Mouse (Mus musculus): ENCODE measurements around the gene Ppp1r9a. TPM values are rescaled to one million over a fixed set of nuclear protein-coding genes. Genes with fewer than 3 reads are reported as not detected.

Ppp1r9a gene
- polyA plus RNA-seq, 1 experiment from 2014 or later: 38.9 TPM

DNA sequence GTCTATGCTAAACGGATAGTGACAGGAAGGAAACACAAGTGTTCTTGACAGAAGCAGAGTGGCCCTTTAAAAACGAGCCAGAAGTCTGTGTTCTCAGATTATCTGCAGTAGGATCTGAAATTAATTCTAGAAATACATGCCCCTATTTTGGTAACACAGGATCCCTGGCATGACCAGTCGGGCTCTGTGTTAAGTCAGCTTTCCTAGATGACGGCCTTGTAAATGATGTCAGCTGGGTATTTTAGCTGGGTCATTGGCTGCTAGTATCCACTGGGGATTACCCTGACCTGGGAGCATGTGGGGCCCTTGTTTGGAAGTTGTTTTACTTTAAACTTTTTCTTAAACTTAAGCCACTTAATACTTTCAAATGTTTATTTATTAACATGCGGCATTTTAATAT, 125.1 kb downstream of the Ppp1r9a start:
- H3K4me2 ChIP-seq: no peak overlapping the region
- H3K36me3 ChIP-seq: no peaks in the 10 kb centered on the region
- ATAC-seq (ENCODE audit: low FRiP score): no peak
- H3K4me1 ChIP-seq: 0 out of 2 replicates have a peak, but pooled peaks cover 5% of the 10 kb centered on the region
- H3K27me3 ChIP-seq (replicated peaks): no peaks in the 10 kb centered on the region
- H3K9ac ChIP-seq (replicated peaks): no peak overlapping the region
- WGBS: 62% methylated on average over 5 of the region's 5 CpGs
- no peak overlapping the region for H3K27ac ChIP-seq (replicated peaks)
- no peak overlapping the region for H3K4me3 ChIP-seq (replicated peaks)
- no peaks in the 10 kb centered on the region for H3K9me3 ChIP-seq (replicated peaks)

DNA sequence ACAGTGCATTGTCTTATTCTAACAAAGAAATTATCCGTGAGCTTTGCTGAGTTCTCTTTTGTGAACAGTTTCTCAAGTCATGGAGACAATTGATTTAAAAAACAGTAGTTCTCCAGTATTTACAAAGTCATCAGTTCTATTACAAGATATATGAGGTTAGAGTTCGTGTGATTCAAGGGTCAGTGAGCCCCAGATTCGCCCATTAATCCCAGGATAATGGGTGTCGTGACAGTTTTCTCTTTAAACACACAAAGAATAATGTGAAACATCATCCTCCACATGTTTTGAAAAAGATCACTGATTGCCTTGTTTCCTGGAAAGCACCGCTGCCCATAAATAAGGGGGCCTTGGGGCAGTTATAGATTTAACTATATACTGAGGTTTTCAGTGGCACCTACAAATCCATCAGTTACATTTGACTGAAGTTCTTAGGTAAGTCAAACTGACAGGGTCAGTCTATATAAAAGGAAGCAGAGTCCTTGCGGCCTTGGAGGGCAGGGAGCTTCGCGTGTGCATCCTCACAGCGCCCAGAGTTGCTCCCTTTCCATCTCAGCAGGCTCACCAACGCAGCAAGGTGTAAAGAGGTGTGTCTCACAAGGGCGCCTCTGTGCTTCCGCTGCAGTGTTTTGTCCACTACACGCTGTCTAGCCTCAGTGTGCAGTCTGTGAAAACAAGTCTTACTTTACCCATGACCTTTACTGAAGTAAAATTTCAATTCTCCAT, 126.6 kb downstream of the Ppp1r9a start:
- ATAC-seq (ENCODE audit: low FRiP score): no peak
- WGBS: 31% methylated on average over 13 of the region's 13 CpGs
- no peaks in the 10 kb centered on the region for H3K36me3 ChIP-seq
- H3K9ac ChIP-seq (replicated peaks): no peak overlapping the region
- H3K9me3 ChIP-seq (replicated peaks): no peaks in the 10 kb centered on the region
- no peak overlapping the region for H3K27ac ChIP-seq (replicated peaks)
- H3K27me3 ChIP-seq (replicated peaks): no peaks in the 10 kb centered on the region
- 0 out of 2 replicates have a peak, but pooled peaks cover 5% of the 10 kb centered on the region for H3K4me1 ChIP-seq
- H3K4me2 ChIP-seq: no peak overlapping the region
- H3K4me3 ChIP-seq (replicated peaks): no peak overlapping the region

DNA sequence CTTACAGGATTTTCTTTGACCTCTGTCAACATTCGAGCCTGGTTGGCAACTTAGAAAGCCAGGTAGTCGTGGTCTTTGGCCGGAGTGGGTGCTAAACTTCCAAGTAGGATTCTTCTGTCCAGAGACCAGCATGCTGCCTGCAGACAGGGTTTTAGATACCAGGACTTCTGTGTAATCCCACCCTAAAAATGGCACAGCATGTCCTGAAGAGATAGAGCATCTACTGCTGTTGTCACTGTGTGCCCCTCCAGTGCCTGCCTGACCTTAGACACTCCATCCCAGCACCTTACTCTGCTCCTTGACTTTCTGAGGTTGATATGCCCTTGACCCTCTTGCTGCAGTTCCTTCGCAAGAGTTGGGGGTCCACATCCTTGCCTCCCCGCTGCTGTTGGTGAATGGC, 127.2 kb downstream of the Ppp1r9a start:
- H3K27me3 ChIP-seq (replicated peaks): no peaks in the 10 kb centered on the region
- no peak overlapping the region for H3K9ac ChIP-seq (replicated peaks)
- H3K36me3 ChIP-seq: no peaks in the 10 kb centered on the region
- H3K27ac ChIP-seq (replicated peaks): no peak overlapping the region
- 0 out of 2 replicates have a peak, but pooled peaks cover 5% of the 10 kb centered on the region for H3K4me1 ChIP-seq
- H3K4me3 ChIP-seq (replicated peaks): no peak overlapping the region
- 87% methylated on average over 5 of the region's 5 CpGs for WGBS
- no peak overlapping the region for H3K4me2 ChIP-seq
- no peaks in the 10 kb centered on the region for H3K9me3 ChIP-seq (replicated peaks)
- ATAC-seq (ENCODE audit: low FRiP score): no peak

DNA sequence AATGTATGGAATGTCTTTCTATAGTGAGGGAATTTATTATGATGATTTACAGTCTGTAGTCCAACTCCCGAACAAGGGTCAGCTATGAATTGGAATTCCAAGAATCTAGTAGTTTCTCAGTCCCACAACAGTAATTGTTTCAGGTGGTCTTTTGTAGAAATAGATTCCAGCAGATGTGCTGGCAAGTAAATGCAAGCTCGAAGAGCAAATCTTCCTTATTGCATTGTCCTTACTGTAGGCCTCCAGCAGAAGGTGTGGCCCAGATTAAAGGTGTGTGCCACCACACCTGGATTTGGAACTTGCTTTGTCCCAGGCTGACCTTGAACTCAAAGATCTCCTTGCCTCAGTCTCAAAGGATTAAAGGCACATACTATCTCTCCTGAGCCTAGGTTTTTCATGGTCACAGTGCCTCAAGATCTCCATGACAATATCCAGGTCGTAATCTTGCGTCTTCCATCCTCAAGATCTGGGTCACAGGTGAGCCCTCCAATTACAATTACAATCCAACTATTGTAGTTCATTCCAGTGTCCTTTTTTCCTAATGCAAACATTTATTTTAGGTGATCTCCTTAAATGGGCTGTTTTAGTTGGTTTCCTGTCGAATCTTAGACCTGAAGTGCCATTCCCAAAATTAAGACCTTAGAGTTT, 130.4 kb downstream of the Ppp1r9a start:
- H3K27me3 ChIP-seq (replicated peaks): no peaks in the 10 kb centered on the region
- ATAC-seq (ENCODE audit: low FRiP score): no peak
- H3K4me2 ChIP-seq: no peak overlapping the region
- WGBS: 92% methylated on average over 5 of the region's 5 CpGs
- H3K9ac ChIP-seq (replicated peaks): no peak overlapping the region
- H3K36me3 ChIP-seq: no peaks in the 10 kb centered on the region
- 0 out of 2 replicates have a peak, but pooled peaks cover 8% of the 10 kb centered on the region for H3K4me1 ChIP-seq
- H3K4me3 ChIP-seq (replicated peaks): no peak overlapping the region
- no peak overlapping the region for H3K27ac ChIP-seq (replicated peaks)
- no peaks in the 10 kb centered on the region for H3K9me3 ChIP-seq (replicated peaks)

DNA sequence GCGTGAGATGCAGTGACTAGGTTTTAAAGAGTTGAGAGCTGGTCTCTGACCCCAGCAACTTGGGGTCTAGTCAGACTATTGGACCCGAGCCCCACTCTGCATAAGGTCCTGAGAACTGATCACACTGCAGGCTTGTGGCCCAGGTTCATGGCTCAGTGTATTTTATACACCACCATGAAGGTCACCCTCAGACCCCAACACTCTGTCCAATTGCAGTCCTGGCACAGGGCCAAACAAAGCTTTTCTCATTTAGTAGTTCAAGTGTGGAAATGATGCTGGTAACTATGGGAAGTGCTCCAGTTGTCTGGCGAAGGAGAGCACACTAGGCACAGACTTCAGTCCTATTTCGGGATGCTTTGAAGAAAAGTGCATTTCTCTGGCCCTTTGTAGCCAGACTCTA, 134.5 kb downstream of the Ppp1r9a start:
- no peaks in the 10 kb centered on the region for H3K36me3 ChIP-seq
- H3K27me3 ChIP-seq (replicated peaks): no peaks in the 10 kb centered on the region
- H3K4me3 ChIP-seq (replicated peaks): no peak overlapping the region
- ATAC-seq (ENCODE audit: low FRiP score): no peak
- no peaks in the 10 kb centered on the region for H3K9me3 ChIP-seq (replicated peaks)
- H3K4me2 ChIP-seq: no peak overlapping the region
- H3K27ac ChIP-seq (replicated peaks): no peak overlapping the region
- 77% methylated on average over 4 of the region's 4 CpGs for WGBS
- 0 out of 2 replicates have a peak, but pooled peaks cover 3% of the 10 kb centered on the region for H3K4me1 ChIP-seq
- H3K9ac ChIP-seq (replicated peaks): no peak overlapping the region

DNA sequence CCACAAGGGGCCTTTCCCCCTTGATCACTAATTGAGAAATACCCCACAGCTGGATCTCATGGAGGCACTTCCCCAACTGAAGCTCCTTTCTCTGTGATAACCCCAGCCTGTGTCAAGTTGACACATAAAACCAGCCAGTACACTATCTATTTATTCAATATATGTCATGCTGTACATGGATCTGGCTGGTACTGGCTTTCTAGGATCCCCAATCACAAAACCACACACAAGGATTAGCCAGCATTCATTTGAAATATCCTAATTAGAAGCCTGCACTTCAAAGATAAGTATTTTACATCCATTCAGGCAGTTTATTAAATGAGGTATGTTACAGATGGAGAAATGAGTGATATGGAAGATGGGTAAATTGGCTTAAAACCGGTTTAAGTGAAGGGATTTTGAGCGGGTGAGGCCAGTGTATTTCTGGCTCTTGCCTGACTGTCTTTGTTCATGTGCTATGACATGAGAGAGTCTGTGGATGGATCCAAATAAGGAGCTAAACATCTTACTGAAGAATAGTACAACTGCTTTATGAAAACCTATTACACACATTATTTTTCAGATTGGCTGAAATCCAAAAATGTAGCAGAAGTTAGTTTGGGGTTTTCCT, 135.5 kb downstream of the Ppp1r9a start:
- Histone ChIP-seq H3K4me3 (replicated peaks) (no peak overlapping the region), H3K4me1 (0 out of 2 replicates have a peak, but pooled peaks cover 3% of the 10 kb centered on the region), H3K36me3 (no peaks in the 10 kb centered on the region), H3K9ac (replicated peaks) (no peak overlapping the region), H3K4me2 (no peak overlapping the region), H3K27me3 (replicated peaks) (no peaks in the 10 kb centered on the region), H3K27ac (replicated peaks) (no peak overlapping the region), H3K9me3 (replicated peaks) (no peaks in the 10 kb centered on the region)
- WGBS: 83% methylated on average over 2 of the region's 2 CpGs
- no peak for ATAC-seq (ENCODE audit: low FRiP score)

- no peaks in the 10 kb centered on the region for H3K9me3 ChIP-seq (replicated peaks)
- no peaks in the 10 kb centered on the region for H3K27me3 ChIP-seq (replicated peaks)
- H3K27ac ChIP-seq (replicated peaks): no peak overlapping the region
- no peak overlapping the region for H3K4me2 ChIP-seq
- 72% methylated on average over 2 of the region's 2 CpGs for WGBS
- no peak overlapping the region for H3K4me3 ChIP-seq (replicated peaks)
- H3K4me1 ChIP-seq: 0 out of 2 replicates have a peak, but pooled peaks cover 3% of the 10 kb centered on the region
- no peak for ATAC-seq (ENCODE audit: low FRiP score)
- H3K9ac ChIP-seq (replicated peaks): no peak overlapping the region
- no peaks in the 10 kb centered on the region for H3K36me3 ChIP-seq
Observed at GRCm38 (mm10) chr6:5039316-5039715, 136.6 kb downstream of the Ppp1r9a start.

DNA sequence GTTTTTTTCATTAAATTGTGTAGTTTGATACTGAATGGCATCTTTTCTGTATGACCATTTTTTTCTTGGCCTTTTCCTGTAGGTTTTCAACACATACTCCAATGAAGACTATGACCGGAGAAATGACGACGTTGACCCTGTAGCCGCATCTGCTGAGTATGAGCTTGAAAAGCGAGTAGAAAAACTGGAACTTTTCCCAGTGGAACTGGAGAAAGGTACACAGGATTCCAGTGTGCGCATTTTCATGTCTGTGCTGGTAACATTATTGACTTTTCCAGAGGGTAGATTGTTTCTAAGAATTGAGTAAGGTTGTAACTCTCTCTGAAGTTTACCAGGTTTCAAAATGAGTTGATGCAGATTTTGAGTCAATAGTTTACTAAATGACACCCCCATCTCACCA, 143.1 kb downstream of the Ppp1r9a start:
- Histone ChIP-seq H3K27me3 (replicated peaks) (no peaks in the 10 kb centered on the region), H3K4me2 (no peak overlapping the region), H3K4me1 (no peaks in the 10 kb centered on the region), H3K9ac (replicated peaks) (no peak overlapping the region), H3K9me3 (replicated peaks) (no peaks in the 10 kb centered on the region), H3K4me3 (replicated peaks) (no peak overlapping the region), H3K27ac (replicated peaks) (no peak overlapping the region), H3K36me3 (0 out of 2 replicates have a peak, but pooled peaks cover 6% of the 10 kb centered on the region)
- no peak for ATAC-seq (ENCODE audit: low FRiP score)
- 96% methylated on average over 6 of the region's 6 CpGs for WGBS

DNA sequence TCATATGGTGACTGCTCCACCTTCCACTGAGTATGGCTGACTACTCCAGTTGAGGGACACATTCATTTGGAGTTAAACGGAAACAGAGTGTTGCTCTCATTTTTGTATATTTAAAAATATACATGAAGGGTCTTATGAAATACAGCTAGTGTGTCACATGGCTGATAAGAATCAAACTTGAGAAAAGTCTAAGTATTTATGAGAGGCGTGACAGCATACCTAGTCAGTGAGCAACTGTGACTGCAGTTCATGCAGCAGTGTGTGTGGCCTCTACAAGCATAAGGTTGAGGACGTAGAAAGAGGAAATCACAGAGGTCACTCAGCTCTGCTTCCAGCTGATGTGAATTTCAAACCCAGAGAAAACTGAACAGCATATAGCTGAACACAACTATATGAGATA, 145.3 kb downstream of the Ppp1r9a start:
- ATAC-seq (ENCODE audit: low FRiP score): no peak
- Histone ChIP-seq H3K9ac (replicated peaks) (no peak overlapping the region), H3K4me2 (no peak overlapping the region), H3K27me3 (replicated peaks) (no peaks in the 10 kb centered on the region), H3K4me3 (replicated peaks) (no peak overlapping the region), H3K4me1 (no peaks in the 10 kb centered on the region), H3K9me3 (replicated peaks) (no peaks in the 10 kb centered on the region), H3K36me3 (0 out of 2 replicates have a peak, but pooled peaks cover 6% of the 10 kb centered on the region), H3K27ac (replicated peaks) (no peak overlapping the region)
- WGBS: 95% methylated on average over 3 of the region's 3 CpGs

GRCm38 (mm10) chr6:5052309-5052708, 149.6 kb downstream of the Ppp1r9a start:
- WGBS: 78% methylated on average over 2 of the region's 2 CpGs

GRCm38 (mm10) chr6:5054446-5055095, 151.9 kb downstream of the Ppp1r9a start:
- H3K27me3 ChIP-seq (replicated peaks): no peaks in the 10 kb centered on the region
- 0 out of 2 replicates have a peak, but pooled peaks cover 3% of the 10 kb centered on the region for H3K4me1 ChIP-seq
- no peaks in the 10 kb centered on the region for H3K36me3 ChIP-seq
- H3K27ac ChIP-seq (replicated peaks): no peak overlapping the region
- no peak overlapping the region for H3K4me2 ChIP-seq
- no peaks in the 10 kb centered on the region for H3K9me3 ChIP-seq (replicated peaks)
- 90% methylated on average over 4 of the region's 4 CpGs for WGBS
- ATAC-seq (ENCODE audit: low FRiP score): no peak
- no peak overlapping the region for H3K9ac ChIP-seq (replicated peaks)
- H3K4me3 ChIP-seq (replicated peaks): no peak overlapping the region

More at GRCm38 (mm10) chr6:5052309-5052708, 149.6 kb downstream of the Ppp1r9a start:
- Histone ChIP-seq H3K9ac (replicated peaks) (no peak overlapping the region), H3K27ac (replicated peaks) (no peak overlapping the region), H3K27me3 (replicated peaks) (no peaks in the 10 kb centered on the region), H3K4me1 (no peaks in the 10 kb centered on the region), H3K4me2 (no peak overlapping the region), H3K9me3 (replicated peaks) (no peaks in the 10 kb centered on the region), H3K4me3 (replicated peaks) (no peak overlapping the region), H3K36me3 (no peaks in the 10 kb centered on the region)
- no peak for ATAC-seq (ENCODE audit: low FRiP score)

All from neural tube, embryonic 15.5 days (tissue).